Mouse (Mus musculus): ENCODE measurements at regions not wholly inside any gene's neighbourhood (a gene's known extent, or its start where the extent isn't known, plus 50 kb on each side); places are given as distances from the start of the nearest gene placed in this dataset.

- no peak for DNase-seq (ENCODE audit: low read depth)
Measured at GRCm38 (mm10) chr1:73799246-73799645, 325.0 kb downstream of the Tns1 start.

- no peak for DNase-seq (ENCODE audit: low read depth)
Measured at GRCm38 (mm10) chr1:73797858-73798257, 326.4 kb downstream of the Tns1 start.

GRCm38 (mm10) chr1:73797413-73797812 lies 326.8 kb downstream of the Tns1 start:
- no peak for DNase-seq (ENCODE audit: low read depth)

- no peak for DNase-seq (ENCODE audit: low read depth)
Measured at GRCm38 (mm10) chr1:73793871-73794270, 330.4 kb downstream of the Tns1 start.

GRCm38 (mm10) chr1:73793256-73793655 lies 331.0 kb downstream of the Tns1 start:
- DNase-seq (ENCODE audit: low read depth): no peak

- no peak for DNase-seq (ENCODE audit: low read depth)
Measured at GRCm38 (mm10) chr1:73792311-73792710, 331.9 kb downstream of the Tns1 start.

- DNase-seq (ENCODE audit: low read depth): no peak
Measured at GRCm38 (mm10) chr1:73787666-73788065, 336.6 kb downstream of the Tns1 start.

GRCm38 (mm10) chr1:73787224-73787623 lies 337.0 kb downstream of the Tns1 start:
- no peak for DNase-seq (ENCODE audit: low read depth)

GRCm38 (mm10) chr1:73783303-73783702 lies 340.9 kb downstream of the Tns1 start:
- DNase-seq (ENCODE audit: low read depth): no peak

GRCm38 (mm10) chr1:73782871-73783270 lies 341.4 kb downstream of the Tns1 start:
- no peak for DNase-seq (ENCODE audit: low read depth)

GRCm38 (mm10) chr1:73771773-73772172 lies 352.5 kb downstream of the Tns1 start:
- no peak for DNase-seq (ENCODE audit: low read depth)

- DNase-seq (ENCODE audit: low read depth): no peak
Measured at GRCm38 (mm10) chr1:73770631-73771030, 353.6 kb downstream of the Tns1 start.

- DNase-seq (ENCODE audit: low read depth): no peak
Measured at GRCm38 (mm10) chr1:73764611-73765333, 359.5 kb downstream of the Tns1 start.

- no peak for DNase-seq (ENCODE audit: low read depth)
Measured at GRCm38 (mm10) chr1:73758110-73759061, 365.9 kb downstream of the Tns1 start.

- DNase-seq (ENCODE audit: low read depth): no peak
Measured at GRCm38 (mm10) chr1:73755791-73756190, 368.5 kb downstream of the Tns1 start.

GRCm38 (mm10) chr1:73754928-73755327 lies 369.3 kb downstream of the Tns1 start:
- no peak for DNase-seq (ENCODE audit: low read depth)

- no peak for DNase-seq (ENCODE audit: low read depth)
Measured at GRCm38 (mm10) chr1:73753157-73753556, 371.1 kb downstream of the Tns1 start.

- no peak for DNase-seq (ENCODE audit: low read depth)
Measured at GRCm38 (mm10) chr1:73748702-73749101, 375.5 kb downstream of the Tns1 start.

- no peak for DNase-seq (ENCODE audit: low read depth)
Measured at GRCm38 (mm10) chr1:73744555-73745234, 379.6 kb downstream of the Tns1 start.

GRCm38 (mm10) chr1:73743737-73744554 lies 380.3 kb downstream of the Tns1 start:
- no peak for DNase-seq (ENCODE audit: low read depth)

GRCm38 (mm10) chr1:73737083-73737482 lies 387.2 kb downstream of the Tns1 start:
- DNase-seq (ENCODE audit: low read depth): no peak

GRCm38 (mm10) chr1:73728377-73728776 lies 395.9 kb downstream of the Tns1 start:
- DNase-seq (ENCODE audit: low read depth): no peak
